Mouse (Mus musculus) C2C12 (cell line): ENCODE measurements around the gene Spg7. TPM values are rescaled to one million over a fixed set of nuclear protein-coding genes. Genes with fewer than 3 reads are reported as not detected.

Experiments used
- H3K27me3 ChIP-seq: one replicate; pipeline ENCODE4 v1.6.1; 2011; ENCODE audit not compliant: control insufficient read depth, insufficient read depth, insufficient read length
- H3K36me3 ChIP-seq: one replicate; pipeline ENCODE4 v1.6.1; 2011; ENCODE audit not compliant: control insufficient read depth, insufficient read depth
- H3K4me3 ChIP-seq: one replicate; pipeline ENCODE4 v1.5.1; 2011; ENCODE audit warnings: mild to moderate bottlenecking, control low read depth; ENCODE audit not compliant: poor library complexity, insufficient read depth, severe bottlenecking
- H3K79me2 ChIP-seq: one replicate; pipeline ENCODE4 v1.6.1; 2011; ENCODE audit not compliant: control insufficient read depth, insufficient read depth
- H3K79me3 ChIP-seq: one replicate; pipeline ENCODE4 v1.6.1; 2011; ENCODE audit warnings: low read depth, control low read depth
- H3ac ChIP-seq: one replicate; pipeline ENCODE3; 2011; ENCODE audit warnings: low read depth; ENCODE audit not compliant: control insufficient read depth, insufficient read length
- CEBPB ChIP-seq: IDR thresholded peaks from one replicate; pipeline ENCODE4 v1.6.1; 2011; ENCODE audit warnings: low read depth, mild to moderate bottlenecking, control low read depth, moderate library complexity
- CTCF ChIP-seq: IDR thresholded peaks from one replicate; pipeline ENCODE4 v1.5.1; 2011; ENCODE audit not compliant: control insufficient read depth, insufficient read depth, insufficient read length
- FOSL1 ChIP-seq: IDR thresholded peaks from one replicate; pipeline ENCODE4 v1.8.0; 2011; ENCODE audit warnings: mild to moderate bottlenecking, low read length; ENCODE audit not compliant: poor library complexity, insufficient read depth, severe bottlenecking
- MAX ChIP-seq: IDR thresholded peaks from one replicate; pipeline ENCODE4 v1.6.1; 2011; ENCODE audit warnings: mild to moderate bottlenecking, control low read depth
- MYOD1 ChIP-seq: IDR thresholded peaks from one replicate; pipeline ENCODE4 v1.6.1; 2011; ENCODE audit warnings: low read depth; ENCODE audit not compliant: control insufficient read depth, insufficient read length
- MYOG ChIP-seq: IDR thresholded peaks from one replicate; pipeline ENCODE4 v1.6.1; 2011; ENCODE audit not compliant: control insufficient read depth, insufficient read length; ENCODE audit errors: extremely low read depth
- USF1 ChIP-seq: IDR thresholded peaks from one replicate; pipeline ENCODE4 v1.6.1; 2011; ENCODE audit warnings: low read depth, mild to moderate bottlenecking, control low read depth, moderate library complexity
- long read RNA-seq, 2 experiments: library from polyadenylated mRNA; unstranded; transcript quantifications; one replicate each; pipeline ENCODE4 v2.0.0; 2019 to 2020
- polyA plus RNA-seq: library from polyadenylated mRNA; unstranded; fragments of >200 nt; fragmentation: generic; extraction: Trizol; gene quantifications from one replicate; pipeline ENCODE4 v1.2.1, GENCODE M21; 2012; ENCODE audit warnings: missing spikeins

Spg7 gene
- 57.4 TPM for polyA plus RNA-seq
- long read RNA-seq, experiment 1, transcript Spg7-209 (17 exons, 2,896 nt), result major isoform, 26 of 63 reads
- long read RNA-seq, experiment 1, partial matches to known transcripts, result 14 of 63 reads
- long read RNA-seq, experiment 1, other reads (novel, unspliced or antisense), result 18 of 63 reads
- long read RNA-seq, experiment 2, transcript Spg7-209 (17 exons, 2,896 nt), result major isoform, 78 of 115 reads
- long read RNA-seq, experiment 2, partial matches to known transcripts, result 5 of 115 reads
- long read RNA-seq, experiment 2, other reads (novel, unspliced or antisense), result 32 of 115 reads

DNA sequence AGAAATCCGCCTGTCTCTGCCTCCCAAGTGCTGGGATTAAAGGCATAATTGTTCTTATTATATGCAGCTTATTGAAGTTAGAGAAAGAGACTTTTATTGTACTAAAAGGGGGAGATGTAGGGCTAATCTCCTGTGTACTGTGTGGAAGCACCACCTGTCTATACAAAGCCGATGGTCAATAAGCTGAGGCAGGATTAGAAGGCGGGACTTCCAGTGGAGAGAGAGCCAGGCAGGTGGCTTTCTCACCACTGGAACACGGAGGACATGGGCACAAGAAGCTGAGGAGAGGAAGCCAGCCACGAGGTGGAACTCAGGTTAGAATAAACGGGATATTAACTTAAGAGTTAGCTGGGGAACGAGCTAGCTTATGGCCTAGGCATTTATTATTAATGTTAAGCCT lies at the start of gene Spg7:
Spg7 (plus strand) TSS at position 222 of the 400 bp plus-strand sequence.
- Histone ChIP-seq H3K79me2 (peaks cover 33% of the 10 kb centered on the region), H3K4me3 (no peak within 1 kb of the TSS), H3K27me3 (no peaks in the 10 kb centered on the region), H3K36me3 (no peaks in the 10 kb centered on the region), H3ac (no peak within 1 kb of the TSS), H3K79me3 (peaks cover 19% of the 10 kb centered on the region)
- TF ChIP-seq USF1, result no peak
- TF ChIP-seq CEBPB, result no peak
- TF ChIP-seq FOSL1, result no peak
- TF ChIP-seq CTCF, result no peak
- TF ChIP-seq MYOG, result no peak
- no peak for TF ChIP-seq MAX
- no peak for TF ChIP-seq MYOD1

DNA sequence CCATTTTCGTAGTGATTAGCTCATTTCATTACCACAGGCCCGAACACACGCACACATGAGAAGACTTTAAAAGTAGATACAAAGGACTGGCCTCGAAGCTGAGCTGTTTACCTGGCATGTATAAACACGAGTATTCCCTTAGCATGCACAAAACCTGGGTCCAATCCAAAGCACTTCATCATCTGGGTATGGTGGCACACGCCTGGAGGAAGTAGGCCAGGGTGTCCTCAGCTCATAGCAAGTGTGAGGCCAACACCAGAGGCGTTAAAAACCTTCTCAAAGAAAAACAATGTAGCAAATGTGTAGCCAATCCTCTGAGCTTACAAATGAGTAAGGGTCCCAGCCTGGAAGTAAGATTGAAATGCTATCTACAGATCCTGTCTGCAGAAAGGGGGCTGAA lies 48.3 kb upstream of the Spg7 start:
- Histone ChIP-seq H3K79me3 (peaks cover 71% of the 10 kb centered on the region), H3K4me3 (no peak overlapping the region), H3K36me3 (peaks cover 7% of the 10 kb centered on the region), H3K79me2 (peaks cover 79% of the 10 kb centered on the region), H3ac (no peak overlapping the region), H3K27me3 (no peaks in the 10 kb centered on the region)
- TF ChIP-seq FOSL1 (no peak), MYOG (no peak), MYOD1 (no peak), CEBPB (no peak), CTCF (no peak), USF1 (no peak)

DNA sequence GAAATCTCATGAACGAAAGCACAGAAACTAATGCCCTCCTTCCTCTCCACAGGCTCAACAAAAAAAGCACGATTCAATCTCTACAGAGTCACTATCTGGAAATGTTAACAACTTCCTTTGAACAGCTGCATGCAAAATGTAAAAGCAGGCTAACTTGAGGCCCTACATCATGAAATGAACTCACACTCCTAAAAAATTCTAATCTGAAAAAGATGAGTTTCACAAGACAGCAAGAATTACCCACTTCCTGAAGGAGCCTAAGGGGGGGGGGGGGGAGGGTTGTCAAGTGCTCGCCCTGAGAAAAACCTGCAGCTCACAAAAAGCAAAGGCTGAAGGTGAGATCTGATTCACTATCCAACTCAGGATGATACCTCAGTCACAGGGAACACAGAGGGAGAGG lies 47.7 kb upstream of the Spg7 start:
- peaks cover 71% of the 10 kb centered on the region for H3K79me3 ChIP-seq
- peaks cover 79% of the 10 kb centered on the region for H3K79me2 ChIP-seq
- H3K4me3 ChIP-seq, result no peak overlapping the region
- H3K36me3 ChIP-seq, result peaks cover 7% of the 10 kb centered on the region
- H3K27me3 ChIP-seq, result no peaks in the 10 kb centered on the region
- H3ac ChIP-seq, result no peak overlapping the region
- no peak for TF ChIP-seq CEBPB
- no peak for TF ChIP-seq FOSL1
- no peak for TF ChIP-seq CTCF
- no peak for TF ChIP-seq USF1
- no peak for TF ChIP-seq MAX
- TF ChIP-seq MYOG, result no peak
- TF ChIP-seq MYOD1, result no peak

DNA sequence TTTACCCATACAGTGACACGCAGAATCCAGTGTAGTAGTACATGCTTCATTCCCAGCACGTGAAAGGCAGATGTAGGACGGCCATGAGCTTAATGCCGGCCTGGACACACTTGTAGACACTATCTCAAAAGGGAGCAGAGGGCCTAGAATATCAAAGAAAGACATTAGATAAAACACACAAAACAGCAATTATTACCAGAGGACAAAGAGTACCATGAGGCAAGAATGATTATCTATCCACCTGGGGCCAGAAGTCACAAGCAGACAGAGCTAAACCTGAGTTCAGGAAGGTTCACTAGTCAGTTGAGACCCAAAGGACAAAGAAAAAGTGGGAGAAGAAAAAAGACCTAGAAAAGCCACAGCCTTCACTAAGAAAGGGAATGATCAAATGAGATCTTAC lies 45.6 kb upstream of the Spg7 start:
- Histone ChIP-seq H3ac (no peak overlapping the region), H3K36me3 (peaks cover 4% of the 10 kb centered on the region), H3K79me3 (peaks cover 72% of the 10 kb centered on the region), H3K79me2 (peaks cover 79% of the 10 kb centered on the region), H3K27me3 (no peaks in the 10 kb centered on the region), H3K4me3 (no peak overlapping the region)
- no peak for TF ChIP-seq FOSL1
- no peak for TF ChIP-seq CTCF
- no peak for TF ChIP-seq MAX
- TF ChIP-seq CEBPB, result no peak
- no peak for TF ChIP-seq MYOD1
- no peak for TF ChIP-seq MYOG
- TF ChIP-seq USF1, result no peak

DNA sequence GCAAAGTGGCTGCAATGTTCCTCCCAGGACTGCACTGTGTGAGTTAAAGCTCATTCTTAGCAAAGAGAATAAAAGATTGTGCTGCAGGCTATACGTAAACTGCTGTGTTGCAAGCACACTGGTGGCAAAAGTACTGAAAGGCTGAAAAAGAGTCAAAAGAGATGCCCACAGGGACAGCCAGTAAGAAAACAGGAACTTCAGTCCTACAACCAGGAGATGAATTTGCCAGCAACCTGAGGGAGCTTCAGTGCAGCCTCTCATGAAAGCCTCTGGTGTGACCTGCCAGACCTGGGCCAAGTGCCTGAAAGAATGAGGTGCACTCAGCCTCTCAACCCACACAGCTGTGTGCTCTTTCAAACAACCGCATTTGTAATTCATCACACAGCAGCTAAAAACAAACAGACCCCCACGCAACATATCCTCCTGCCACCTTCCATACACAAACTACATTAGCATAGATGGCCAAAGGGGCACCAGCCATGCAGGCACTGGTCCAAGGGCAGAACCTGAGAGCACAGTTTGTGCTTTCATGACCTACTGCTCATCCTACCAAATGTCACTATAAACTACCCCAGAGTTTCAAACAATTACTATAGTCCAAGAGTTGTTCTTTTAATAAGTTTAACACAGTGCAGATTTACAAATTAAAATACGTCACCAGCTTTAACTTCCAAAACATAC lies 44.1 kb upstream of the Spg7 start:
- TF ChIP-seq FOSL1, result no peak
- no peak for TF ChIP-seq USF1
- TF ChIP-seq MYOG, result no peak
- no peak for TF ChIP-seq MAX
- no peak for TF ChIP-seq MYOD1
- no peak for TF ChIP-seq CTCF
- TF ChIP-seq CEBPB, result no peak
- H3K27me3 ChIP-seq, result no peaks in the 10 kb centered on the region
- H3K79me3 ChIP-seq, result peaks cover 72% of the 10 kb centered on the region
- H3ac ChIP-seq, result no peak overlapping the region
- H3K4me3 ChIP-seq, result no peak overlapping the region
- peaks cover 79% of the 10 kb centered on the region for H3K79me2 ChIP-seq
- H3K36me3 ChIP-seq, result no peaks in the 10 kb centered on the region
